Mouse (Mus musculus) erythroblast, embryonic 14.5 days (primary cell): Measurements from ENCODE around the gene Cdk6.

ENCODE experiments used
- GATA1 ChIP-seq: IDR thresholded peaks from 2 replicates; pipeline ENCODE4 v1.6.1; 2012; ENCODE audit warnings: low read length, inconsistent platforms, mixed read lengths
- TAL1 ChIP-seq: IDR thresholded peaks from 3 replicates; pipeline ENCODE4 v1.6.1; 2012; ENCODE audit warnings: low read length, inconsistent platforms, mixed read lengths

DNA sequence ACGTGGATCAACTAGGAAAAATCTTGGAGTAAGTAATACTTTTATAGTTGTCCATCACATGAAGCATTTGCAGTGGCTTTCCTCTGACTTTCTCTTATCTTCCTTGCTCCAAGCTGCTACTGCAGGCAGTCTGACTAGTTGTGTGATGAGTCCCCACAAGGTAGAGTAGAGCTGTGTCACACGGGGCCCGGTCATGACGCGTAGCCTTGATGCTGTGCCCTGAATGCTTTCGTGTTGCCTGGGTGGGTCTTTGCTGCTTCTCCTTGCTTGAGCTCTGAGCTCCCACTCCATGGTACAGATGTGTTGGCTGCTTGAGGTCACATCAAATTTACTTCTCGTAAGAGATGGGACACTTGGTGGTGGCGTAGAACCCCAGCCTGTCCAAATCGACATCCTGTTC lies 174.2 kb downstream of the Cdk6 start:
- TF ChIP-seq GATA1: no peak
- no peak for TF ChIP-seq TAL1
